Mouse (Mus musculus): ENCODE measurements around the gene Fbrsl1.

DNA sequence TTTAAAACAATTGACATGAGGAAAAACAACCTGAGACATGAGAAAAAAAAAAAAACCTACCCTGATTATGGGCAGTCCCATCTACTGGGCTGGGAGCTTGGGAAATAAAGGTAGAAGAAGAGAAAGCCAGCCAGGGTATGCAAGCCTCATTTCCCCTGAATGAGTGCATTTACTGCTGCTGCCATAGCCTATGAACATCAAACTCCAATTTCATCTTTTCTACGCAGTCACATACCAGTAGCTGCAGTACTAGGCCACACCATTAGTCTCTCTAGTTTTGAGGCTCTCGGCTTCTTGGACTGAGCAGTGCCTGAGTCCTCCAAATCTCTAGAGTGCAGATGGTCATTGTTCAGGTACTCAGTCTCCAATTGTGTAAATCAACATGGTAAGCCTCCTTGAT, 14.3 kb upstream of the Fbrsl1 start:
- TF ChIP-seq CTCF (IDR thresholded peaks at IDR 0.05; ENCODE audit: low read depth, low read length) = no peak
- TF ChIP-seq EP300 (IDR thresholded peaks at IDR 0.05; ENCODE audit: insufficient read depth, low read depth, low read length) = no peak
- TF ChIP-seq POLR2A (IDR thresholded peaks at IDR 0.05; ENCODE audit: insufficient read depth, low read length) = no peak
